Comparison of ENCODE assay signal across 15 mouse cellular contexts in genomic region chr10:76903694-76904093, GRCm38 (mm10). TPM values are rescaled to one million over a fixed set of nuclear protein-coding genes. Genes with fewer than 3 reads are reported as not detected.
DNase-seq lines count a peak whose midpoint lies in the region; ATAC-seq and TF ChIP-seq lines count a peak whose summit lies in the region.
"Had no signal": no experiment of that assay in that cellular context is flagged by ENCODE, and none has a peak within 500 bp of the region (broad histone marks: within the 10 kb centered on the region; RNA-seq: fewer than 3 reads in every experiment).

No protein-coding gene starts in this region.

- no peak overlapping the region for H3K4me3 ChIP-seq in lung, embryonic 15.5 days
- no peak overlapping the region for H3K4me3 ChIP-seq in embryonic facial prominence, embryonic 13.5 days
- H3K4me3 ChIP-seq in myocyte: no peak overlapping the region
- H3K4me3 ChIP-seq: forebrain, embryonic 15.5 days; heart, adult 2 months; megakaryocyte, embryonic 14.5 days; neural tube, embryonic 15.5 days had no signal

- no peaks in the 10 kb centered on the region for H3K27me3 ChIP-seq in lung, embryonic 15.5 days
- H3K27me3 ChIP-seq in embryonic facial prominence, embryonic 13.5 days: no peaks in the 10 kb centered on the region
- no peaks in the 10 kb centered on the region for H3K27me3 ChIP-seq in myocyte (ENCODE audit: control insufficient read depth, insufficient read depth, insufficient read length)
- H3K27me3 ChIP-seq: forebrain, embryonic 15.5 days; megakaryocyte, embryonic 14.5 days; neural tube, embryonic 15.5 days had no signal

- DNase-seq in gastrocnemius, adult 18-20 months (ENCODE audit: low spot score): peak; percentile 18
- no peak for DNase-seq in gastrocnemius, postnatal 36 days
- DNase-seq in lung, postnatal 4 days: no peak
- DNase-seq in left cerebral cortex, postnatal 10 days (ENCODE audit: extremely low spot score in 1 of 2, low spot score in 2 of 2): no peak
- no peak for DNase-seq in retina, embryonic 14.5 days (ENCODE audit: low spot score)
- DNase-seq: cerebellum, adult 9-10 months; thymus, postnatal 14 days had no signal

- peak overlapping the region; percentile 22 for H3K27ac ChIP-seq in lung, embryonic 15.5 days
- peak overlapping the region; percentile 71; the same call in 1 of the 2 replicates for H3K27ac ChIP-seq in embryonic facial prominence, embryonic 13.5 days
- H3K27ac ChIP-seq: forebrain, embryonic 15.5 days; neural tube, embryonic 15.5 days had no signal

- no peak for TF ChIP-seq POLR2A in myocyte (IDR thresholded peaks at IDR 0.05; ENCODE audit: insufficient read length, low read depth)

- H3K4me2 ChIP-seq in lung, embryonic 15.5 days: no peak overlapping the region
- H3K4me2 ChIP-seq in embryonic facial prominence, embryonic 13.5 days: no peak overlapping the region
- H3K4me2 ChIP-seq in myocyte (ENCODE audit: low read depth): peak overlapping the region; percentile 72
- H3K4me2 ChIP-seq: forebrain, embryonic 15.5 days; neural tube, embryonic 15.5 days had no signal

- no peak overlapping the region for H3K9ac ChIP-seq in lung, embryonic 15.5 days
- no peak overlapping the region for H3K9ac ChIP-seq in embryonic facial prominence, embryonic 13.5 days
- H3K9ac ChIP-seq: forebrain, embryonic 15.5 days; neural tube, embryonic 15.5 days had no signal

- peaks cover 23% of the 10 kb centered on the region for H3K4me1 ChIP-seq in lung, embryonic 15.5 days
- H3K4me1 ChIP-seq in embryonic facial prominence, embryonic 13.5 days: peaks cover 39% of the 10 kb centered on the region

- no peaks in the 10 kb centered on the region for H3K9me3 ChIP-seq in lung, embryonic 15.5 days
- no peaks in the 10 kb centered on the region for H3K9me3 ChIP-seq in embryonic facial prominence, embryonic 13.5 days
- H3K9me3 ChIP-seq: forebrain, embryonic 15.5 days; G1E; megakaryocyte, embryonic 14.5 days; neural tube, embryonic 15.5 days had no signal

- 51% methylated on average over 3 of the region's 3 CpGs for WGBS in lung, embryonic 15.5 days
- 42% methylated on average over 3 of the region's 3 CpGs for WGBS in embryonic facial prominence, embryonic 13.5 days

- no peaks in the 10 kb centered on the region for H3K36me3 ChIP-seq in lung, embryonic 15.5 days
- no peaks in the 10 kb centered on the region for H3K36me3 ChIP-seq in embryonic facial prominence, embryonic 13.5 days
- H3K36me3 ChIP-seq in myocyte (ENCODE audit: control insufficient read depth, insufficient read depth): no peaks in the 10 kb centered on the region
- H3K36me3 ChIP-seq: forebrain, embryonic 15.5 days; G1E; neural tube, embryonic 15.5 days had no signal

- no peak for ATAC-seq in lung, embryonic 15.5 days (ENCODE audit: borderline replicate concordance, extremely low read depth, low FRiP score, low TSS enrichment)
- no peak for ATAC-seq in embryonic facial prominence, embryonic 13.5 days (ENCODE audit: insufficient number of reproducible peaks, insufficient read depth, low FRiP score, low TSS enrichment, low read depth)
- ATAC-seq: forebrain, embryonic 15.5 days had no signal

- no peaks in the 10 kb centered on the region for H3K79me2 ChIP-seq in myocyte (ENCODE audit: control insufficient read depth, insufficient read depth)

- no peak overlapping the region for H3ac ChIP-seq in myocyte (ENCODE audit: control insufficient read depth, insufficient read length)

- intact Hi-C loops in gastrocnemius, postnatal 36 days (cut with DNase I): no loop called here
- intact Hi-C loops in left cerebral cortex, postnatal 10 days (cut with DNase I): no loop called here

TF ChIP-seq in myocyte, 11 proteins besides CTCF, POLR2A, EP300 and RAD21:
- TF ChIP-seq MYOG (IDR thresholded peaks at IDR 0.05; ENCODE audit: control insufficient read depth in 1 of 3, insufficient read depth in 1 of 3, insufficient read length in 2 of 3, low read depth in 2 of 3): no peak

RNA-seq across cellular contexts. Expression of gene Pcbp3, which starts 58.0 kb away (rescaled TPM):
- 1 to 10 TPM; 1.2 to 1.8 TPM for total RNA-seq in gastrocnemius, adult 18-20 months (2021)
- 1 to 10 TPM; 2.6 to 2.7 TPM for total RNA-seq in gastrocnemius, postnatal 36 days (2021)
- 28.7 and 36.4 TPM in 2 replicates for polyA plus RNA-seq in lung, embryonic 15.5 days (2015; fragmentation: Nextera tagmentation; extraction: Ambion mirVana)
- polyA plus RNA-seq in embryonic facial prominence, embryonic 13.5 days (2015; fragmentation: Nextera tagmentation; extraction: Ambion mirVana): 26.2 and 28.3 TPM in 2 replicates
- 10.0 TPM for polyA plus RNA-seq in myocyte (2012; fragmentation: generic; extraction: Trizol)
- 10 to 100 TPM; 72.8 to 79.4 TPM for total RNA-seq in left cerebral cortex, postnatal 10 days (2021)
- total RNA-seq: G1E had no signal
- polyA plus RNA-seq: G1E had no signal

Comparison
In these comparisons a context has a peak if more than half of its experiments do, and no peak if none do; other contexts are left out.
1. RNA of gene Pcbp3, which starts 58.0 kb away (total RNA-seq): 72.8 to 79.4 TPM in left cerebral cortex, postnatal 10 days; 2.6 to 2.7 TPM in gastrocnemius, postnatal 36 days and 1.2 to 1.8 TPM in gastrocnemius, adult 18-20 months; every median in the first group is over 10 times any median in the second.